Comparison of ENCODE assay signal across 14 mouse cellular contexts in the genomic region with DNA sequence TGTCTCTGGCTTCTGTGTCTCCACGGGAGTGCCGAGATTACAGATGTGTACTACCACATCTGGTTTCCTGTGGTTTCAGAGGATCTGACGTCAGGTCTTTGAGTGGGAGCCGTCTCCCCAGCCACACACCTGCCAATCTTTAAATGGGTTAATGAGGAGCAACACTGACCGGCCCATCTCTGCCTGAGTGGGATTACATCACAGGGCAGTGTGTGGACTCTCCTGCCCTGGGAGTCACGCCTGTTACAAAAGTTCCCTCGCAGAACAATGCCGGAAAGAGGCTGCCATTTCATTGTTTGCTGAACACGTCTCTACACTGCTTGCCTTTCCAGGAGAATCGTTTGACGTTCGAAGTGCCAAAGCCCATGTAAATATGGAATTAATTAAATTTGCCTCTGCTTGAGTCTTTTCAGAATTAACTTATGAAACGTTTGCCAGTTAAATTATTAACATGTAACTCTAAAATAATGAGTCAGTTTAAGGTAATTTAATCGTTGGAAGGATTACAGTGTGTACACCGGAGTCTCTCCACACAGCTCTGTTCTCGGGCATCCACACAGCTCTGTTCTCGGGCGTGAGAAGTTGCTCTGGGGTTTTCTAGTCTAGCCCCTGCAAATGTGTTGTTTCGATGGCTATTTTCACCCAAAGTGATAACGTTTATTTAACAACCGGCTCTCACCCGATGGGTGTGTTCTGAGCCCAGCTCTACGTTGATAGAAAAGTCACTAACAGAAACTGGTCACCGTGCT.
DNase-seq lines count a peak whose midpoint lies in the region; ATAC-seq and TF ChIP-seq lines count a peak whose summit lies in the region.
"Had no signal": no experiment of that assay in that cellular context is flagged by ENCODE, and none has a peak within 500 bp of the region (broad histone marks: within the 10 kb centered on the region; RNA-seq: fewer than 3 reads in every experiment).

No protein-coding gene starts in this region.

- no peaks in the 10 kb centered on the region for H3K27me3 ChIP-seq in embryonic facial prominence, embryonic 11.5 days (ENCODE audit: control insufficient read depth, insufficient read depth, low read length)
- H3K27me3 ChIP-seq in embryonic facial prominence, embryonic 10.5 days (replicated peaks; ENCODE audit: low read depth, poor library complexity, severe bottlenecking): peaks cover 14% of the 10 kb centered on the region
- H3K27me3 ChIP-seq in kidney, embryonic 14.5 days (ENCODE audit: control insufficient read depth, insufficient read depth, low read length): 0 out of 2 replicates have a peak, but pooled peaks cover 5% of the 10 kb centered on the region
- no peaks in the 10 kb centered on the region; the same call in 1 of the 2 replicates for H3K27me3 ChIP-seq in limb, embryonic 14.5 days (ENCODE audit: control insufficient read depth, insufficient read depth, low read length)
- H3K27me3 ChIP-seq in liver, embryonic 12.5 days (replicated peaks): 0 out of 2 replicates have a peak, but pooled peaks cover 3% of the 10 kb centered on the region
- H3K27me3 ChIP-seq: megakaryocyte, embryonic 14.5 days had no signal

- 54% methylated on average over 24 of the region's 24 CpGs for WGBS in embryonic facial prominence, embryonic 11.5 days
- 62% methylated on average over 24 of the region's 24 CpGs for WGBS in embryonic facial prominence, embryonic 10.5 days
- 60% methylated on average over 24 of the region's 24 CpGs for WGBS in kidney, embryonic 14.5 days
- 39% methylated on average over 24 of the region's 24 CpGs for WGBS in limb, embryonic 14.5 days
- 48% methylated on average over 24 of the region's 24 CpGs for WGBS in liver, embryonic 12.5 days (ENCODE audit: insufficient replicate concordance)

- DNase-seq in embryonic facial prominence, embryonic 11.5 days (ENCODE audit: low spot score): peak; percentile 11
- DNase-seq in embryonic facial prominence, embryonic 10.5 days (ENCODE audit: low spot score): no peak
- DNase-seq in kidney, postnatal 14 days: peak; percentile 4
- no peak for DNase-seq in limb, embryonic 14.5 days (ENCODE audit: low spot score)
- peak; percentile 21 for DNase-seq in retina, embryonic 14.5 days (ENCODE audit: low spot score)
- no peak for DNase-seq in gastrocnemius, postnatal 14 days
- DNase-seq: cerebellum, postnatal 10 days; heart, adult 18-20 months; heart, postnatal 4 days; lung, postnatal 14 days; thymus, adult 2 months had no signal

- H3K4me1 ChIP-seq in embryonic facial prominence, embryonic 11.5 days (ENCODE audit: control insufficient read depth, insufficient read depth, low read length): no peaks in the 10 kb centered on the region
- peaks cover 30% of the 10 kb centered on the region for H3K4me1 ChIP-seq in embryonic facial prominence, embryonic 10.5 days
- peaks cover 10% of the 10 kb centered on the region; the same call in 1 of the 2 replicates for H3K4me1 ChIP-seq in kidney, embryonic 14.5 days (ENCODE audit: control insufficient read depth, insufficient read depth, low read length)
- peaks cover 4% of the 10 kb centered on the region; the same call in 1 of the 2 replicates for H3K4me1 ChIP-seq in limb, embryonic 14.5 days (ENCODE audit: control insufficient read depth, insufficient read depth, low read length)
- no peaks in the 10 kb centered on the region for H3K4me1 ChIP-seq in liver, embryonic 12.5 days
- H3K4me1 ChIP-seq: megakaryocyte, embryonic 14.5 days had no signal

- H3K9me3 ChIP-seq in embryonic facial prominence, embryonic 11.5 days (replicated peaks; ENCODE audit: control insufficient read depth, low read length): no peaks in the 10 kb centered on the region
- H3K9me3 ChIP-seq in embryonic facial prominence, embryonic 10.5 days: no peaks in the 10 kb centered on the region
- no peaks in the 10 kb centered on the region for H3K9me3 ChIP-seq in kidney, embryonic 14.5 days (ENCODE audit: control insufficient read depth, low read length)
- no peaks in the 10 kb centered on the region for H3K9me3 ChIP-seq in limb, embryonic 14.5 days (ENCODE audit: control insufficient read depth, low read length)
- no peaks in the 10 kb centered on the region for H3K9me3 ChIP-seq in liver, embryonic 12.5 days (replicated peaks)

- intact Hi-C loops in gastrocnemius, postnatal 14 days (cut with DNase I; ENCODE audit: low total_unique reads): no loop called here

- no peak overlapping the region for H3K4me2 ChIP-seq in embryonic facial prominence, embryonic 11.5 days (ENCODE audit: low read depth, low read length)
- H3K4me2 ChIP-seq in kidney, embryonic 14.5 days (replicated peaks; ENCODE audit: low read depth, low read length): no peak overlapping the region
- H3K4me2 ChIP-seq in limb, embryonic 14.5 days (replicated peaks; ENCODE audit: low read depth, low read length, severe bottlenecking): no peak overlapping the region; the same call in 1 of the 2 replicates
- no peak overlapping the region for H3K4me2 ChIP-seq in liver, embryonic 12.5 days

- TF ChIP-seq POLR2A in limb, embryonic 14.5 days (IDR thresholded peaks at IDR 0.05; ENCODE audit: borderline replicate concordance, extremely low read depth, insufficient read depth, insufficient read length): no peak

- H3K9ac ChIP-seq in embryonic facial prominence, embryonic 11.5 days (replicated peaks; ENCODE audit: low read length): no peak overlapping the region
- no peak overlapping the region for H3K9ac ChIP-seq in kidney, embryonic 14.5 days (ENCODE audit: low read depth, low read length)
- no peak overlapping the region for H3K9ac ChIP-seq in limb, embryonic 14.5 days (ENCODE audit: low read depth, low read length, severe bottlenecking)
- no peak overlapping the region for H3K9ac ChIP-seq in liver, embryonic 12.5 days

- ATAC-seq in embryonic facial prominence, embryonic 11.5 days (replicated peaks; ENCODE audit: insufficient number of reproducible peaks, low FRiP score, low TSS enrichment, low read depth): no peak
- ATAC-seq in kidney, embryonic 14.5 days (ENCODE audit: low FRiP score, low TSS enrichment): no peak
- ATAC-seq in limb, embryonic 14.5 days (ENCODE audit: low FRiP score, low read depth): peak; percentile 60; the same call in 1 of the 2 replicates
- ATAC-seq in liver, embryonic 12.5 days: no peak

- H3K36me3 ChIP-seq in embryonic facial prominence, embryonic 11.5 days (replicated peaks; ENCODE audit: control insufficient read depth, insufficient read depth, low read depth, low read length): no peaks in the 10 kb centered on the region
- no peaks in the 10 kb centered on the region for H3K36me3 ChIP-seq in embryonic facial prominence, embryonic 10.5 days (replicated peaks)
- no peaks in the 10 kb centered on the region for H3K36me3 ChIP-seq in kidney, embryonic 14.5 days (ENCODE audit: control insufficient read depth, insufficient read depth, low read length)
- no peaks in the 10 kb centered on the region for H3K36me3 ChIP-seq in limb, embryonic 14.5 days (ENCODE audit: control insufficient read depth, insufficient read depth, low read length)
- H3K36me3 ChIP-seq in liver, embryonic 12.5 days: no peaks in the 10 kb centered on the region

- no peak overlapping the region for H3K27ac ChIP-seq in embryonic facial prominence, embryonic 11.5 days (replicated peaks; ENCODE audit: low read depth, low read length)
- no peak overlapping the region for H3K27ac ChIP-seq in embryonic facial prominence, embryonic 10.5 days (replicated peaks)
- no peak overlapping the region for H3K27ac ChIP-seq in kidney, embryonic 14.5 days (ENCODE audit: low read depth, low read length)
- H3K27ac ChIP-seq in limb, embryonic 14.5 days (replicated peaks; ENCODE audit: low read depth, low read length): no peak overlapping the region
- no peak overlapping the region for H3K27ac ChIP-seq in liver, embryonic 12.5 days

- H3K4me3 ChIP-seq in embryonic facial prominence, embryonic 11.5 days (ENCODE audit: low read depth, low read length): no peak overlapping the region
- no peak overlapping the region for H3K4me3 ChIP-seq in embryonic facial prominence, embryonic 10.5 days
- no peak overlapping the region for H3K4me3 ChIP-seq in kidney, embryonic 14.5 days (ENCODE audit: low read length)
- no peak overlapping the region for H3K4me3 ChIP-seq in limb, embryonic 14.5 days (replicated peaks; ENCODE audit: low read length)
- no peak overlapping the region for H3K4me3 ChIP-seq in liver, embryonic 12.5 days
- H3K4me3 ChIP-seq: megakaryocyte, embryonic 14.5 days had no signal

Comparison
In these comparisons a context has a peak if more than half of its experiments do, and no peak if none do; other contexts are left out.
1. DNase-seq: peak in embryonic facial prominence, embryonic 11.5 days (single experiment), kidney, postnatal 14 days (single experiment) and retina, embryonic 14.5 days (single experiment); none in embryonic facial prominence, embryonic 10.5 days (single experiment), limb, embryonic 14.5 days (single experiment) and gastrocnemius, postnatal 14 days (single experiment).